Mouse (Mus musculus) midbrain, postnatal 0 days (tissue): ENCODE data around the gene Cyp26b1. TPM values are rescaled to one million over a fixed set of nuclear protein-coding genes. Genes with fewer than 3 reads are reported as not detected.

ENCODE experiments used
- ATAC-seq: fragments of 200-750 bp; cut with Nextera tagmentation; 2 replicates; pipeline ENCODE4 v1.8.0; 2017; ENCODE audit warnings: moderate number of reproducible peaks, mild to moderate bottlenecking, moderate TSS enrichment, moderate library complexity; ENCODE audit not compliant: low FRiP score
- DNase-seq: peaks from one replicate; pipeline ENCODE4 v3.0.0-alpha.2; 2015; ENCODE audit warnings: low spot score
- H3K27ac ChIP-seq: fragments of 300-500 bp; sonication (generic); 2 replicates; pipeline ENCODE4 v1.5.1; 2014; ENCODE audit warnings: low read depth, mild to moderate bottlenecking, low read length, mixed read lengths
- H3K27me3 ChIP-seq: fragments of 300-500 bp; sonication (generic); 2 replicates; pipeline ENCODE4 v1.6.1; 2014; ENCODE audit warnings: low read length, control low read depth, mixed read lengths; ENCODE audit not compliant: insufficient read depth
- H3K36me3 ChIP-seq: fragments of 300-500 bp; sonication (generic); 2 replicates; pipeline ENCODE4 v1.6.1; 2014; ENCODE audit warnings: low read length, control low read depth, mixed read lengths; ENCODE audit not compliant: insufficient read depth
- H3K4me1 ChIP-seq: fragments of 300-500 bp; sonication (generic); 2 replicates; pipeline ENCODE4 v1.6.1; 2014; ENCODE audit warnings: mild to moderate bottlenecking, control low read depth, antibody characterized with exemption, low read length, mixed read lengths; ENCODE audit not compliant: insufficient read depth
- H3K4me2 ChIP-seq: fragments of 300-500 bp; sonication (generic); 2 replicates; pipeline ENCODE4 v1.6.1; 2014; ENCODE audit warnings: low read depth, mild to moderate bottlenecking, low read length, mixed read lengths; ENCODE audit not compliant: poor library complexity, severe bottlenecking
- H3K4me3 ChIP-seq: fragments of 300-500 bp; sonication (generic); 2 replicates; pipeline ENCODE4 v1.5.1; 2014; ENCODE audit warnings: low read depth, mild to moderate bottlenecking, low read length, moderate library complexity
- H3K9ac ChIP-seq: fragments of 300-500 bp; sonication (generic); replicated peaks from 2 replicates; pipeline ENCODE4 v1.6.1; 2014; ENCODE audit warnings: mild to moderate bottlenecking, low read length, moderate library complexity, mixed read lengths; ENCODE audit not compliant: poor library complexity, severe bottlenecking
- H3K9me3 ChIP-seq: fragments of 300-500 bp; sonication (generic); 2 replicates; pipeline ENCODE4 v1.6.1; 2016; ENCODE audit warnings: low read length, control low read depth
- CTCF ChIP-seq: IDR thresholded peaks from 2 replicates; pipeline ENCODE4 v1.5.1; 2016; ENCODE audit warnings: antibody characterized with exemption, mild to moderate bottlenecking
- WGBS: fragments of 180-500 bp; shearing (Covaris S2); extraction: QIAGEN DNeasy Blood & Tissue Kit; methylation state at CpG from one replicate; pipeline ENCODE4 v1.1.7; 2014; 5-methylcytosine and 5-hydroxymethylcytosine counted together
- polyA plus RNA-seq: library from polyadenylated mRNA; unstranded; fragments of >200 nt; fragmentation: Nextera tagmentation; extraction: Ambion mirVana; gene quantifications from 2 replicates; pipeline ENCODE4 v1.2.1, GENCODE M21; 2015
- total RNA-seq: library from RNA; depleted of rRNA; stranded (reverse); fragments of >200 nt; gene quantifications from 2 replicates; pipeline ENCODE4 v1.2.3, GENCODE M21; 2014

Cyp26b1 gene
- total and polyA plus RNA-seq, 2 experiments from 2014 or later = 6.4 to 36.7 TPM

GRCm38 (mm10) chr6:84565245-84565644, 28.5 kb downstream of the Cyp26b1 start:
- DNase-seq = no peak
- H3K9ac ChIP-seq = no peak overlapping the region
- H3K36me3 ChIP-seq = no peaks in the 10 kb centered on the region
- H3K27me3 ChIP-seq = no peaks in the 10 kb centered on the region
- H3K4me2 ChIP-seq = no peak overlapping the region
- no peak for ATAC-seq
- WGBS = 89% methylated on average over 5 of the region's 5 CpGs
- H3K27ac ChIP-seq = no peak overlapping the region
- no peak for TF ChIP-seq CTCF
- no peak overlapping the region for H3K4me3 ChIP-seq
- H3K4me1 ChIP-seq = no peaks in the 10 kb centered on the region
- no peaks in the 10 kb centered on the region for H3K9me3 ChIP-seq

GRCm38 (mm10) chr6:84562948-84563347, 30.8 kb downstream of the Cyp26b1 start:
- Histone ChIP-seq H3K27ac (no peak overlapping the region), H3K27me3 (no peaks in the 10 kb centered on the region), H3K9ac (no peak overlapping the region), H3K36me3 (no peaks in the 10 kb centered on the region), H3K9me3 (no peaks in the 10 kb centered on the region), H3K4me2 (no peak overlapping the region), H3K4me1 (no peaks in the 10 kb centered on the region), H3K4me3 (no peak overlapping the region)
- TF ChIP-seq CTCF = no peak
- 62% methylated on average over 4 of the region's 4 CpGs for WGBS
- ATAC-seq (no peak), DNase-seq (no peak)

- no peak for ATAC-seq
- Histone ChIP-seq H3K36me3 (no peaks in the 10 kb centered on the region), H3K4me3 (no peak overlapping the region), H3K9me3 (no peaks in the 10 kb centered on the region), H3K9ac (no peak overlapping the region), H3K27ac (no peak overlapping the region), H3K4me2 (no peak overlapping the region), H3K4me1 (no peaks in the 10 kb centered on the region), H3K27me3 (no peaks in the 10 kb centered on the region)
- TF ChIP-seq CTCF = no peak
- WGBS = 91% methylated on average over 1 of the region's 1 CpGs
- no peak for DNase-seq
Measured at GRCm38 (mm10) chr6:84561171-84561570, 32.5 kb downstream of the Cyp26b1 start.

GRCm38 (mm10) chr6:84549852-84550437, 43.8 kb downstream of the Cyp26b1 start:
- no peaks in the 10 kb centered on the region for H3K9me3 ChIP-seq
- H3K9ac ChIP-seq = no peak overlapping the region
- no peak for TF ChIP-seq CTCF
- no peak overlapping the region for H3K4me3 ChIP-seq
- WGBS = 72% methylated on average over 9 of the region's 9 CpGs
- no peak overlapping the region for H3K27ac ChIP-seq
- no peaks in the 10 kb centered on the region for H3K36me3 ChIP-seq
- no peaks in the 10 kb centered on the region for H3K4me1 ChIP-seq
- DNase-seq (no peak), ATAC-seq (no peak)
- H3K4me2 ChIP-seq = no peak overlapping the region
- no peaks in the 10 kb centered on the region for H3K27me3 ChIP-seq

GRCm38 (mm10) chr6:84545428-84545827, 48.3 kb downstream of the Cyp26b1 start:
- DNase-seq = no peak
- H3K27me3 ChIP-seq = no peaks in the 10 kb centered on the region

GRCm38 (mm10) chr6:84544359-84544758, 49.3 kb downstream of the Cyp26b1 start:
- Histone ChIP-seq H3K27me3 (no peaks in the 10 kb centered on the region), H3K27ac (no peak overlapping the region), H3K4me3 (no peak overlapping the region), H3K9me3 (no peaks in the 10 kb centered on the region), H3K36me3 (no peaks in the 10 kb centered on the region), H3K9ac (no peak overlapping the region), H3K4me1 (no peaks in the 10 kb centered on the region), H3K4me2 (no peak overlapping the region)
- WGBS = 78% methylated on average over 3 of the region's 3 CpGs
- TF ChIP-seq CTCF = no peak
- ATAC-seq (no peak), DNase-seq (no peak)

More at GRCm38 (mm10) chr6:84545428-84545827, 48.3 kb downstream of the Cyp26b1 start:
- H3K4me3 ChIP-seq = no peak overlapping the region
- H3K27ac ChIP-seq = no peak overlapping the region
- ATAC-seq = no peak
- peak; percentile 49 for TF ChIP-seq CTCF
- H3K9ac ChIP-seq = no peak overlapping the region
- no peaks in the 10 kb centered on the region for H3K4me1 ChIP-seq
- H3K9me3 ChIP-seq = no peaks in the 10 kb centered on the region
- WGBS = 76% methylated on average over 2 of the region's 2 CpGs
- no peak overlapping the region for H3K4me2 ChIP-seq
- H3K36me3 ChIP-seq = no peaks in the 10 kb centered on the region
